Mouse (Mus musculus): ENCODE results near the gene Arl6ip5. TPM values are rescaled to one million over a fixed set of nuclear protein-coding genes. Genes with fewer than 3 reads are reported as not detected.

Arl6ip5 gene
- 182 TPM for total RNA-seq (2023)

GRCm38 (mm10) chr6:97210191-97210961, at the start of gene Arl6ip5:
Gene Arl6ip5, plus strand, starts transcription at chr6:97210689.

GRCm38 (mm10) chr6:97178491-97179366, 31.8 kb upstream of the Arl6ip5 start, which contains the start of gene Tmf1:
Gene Tmf1, minus strand, starts transcription at chr6:97179122.

DNA sequence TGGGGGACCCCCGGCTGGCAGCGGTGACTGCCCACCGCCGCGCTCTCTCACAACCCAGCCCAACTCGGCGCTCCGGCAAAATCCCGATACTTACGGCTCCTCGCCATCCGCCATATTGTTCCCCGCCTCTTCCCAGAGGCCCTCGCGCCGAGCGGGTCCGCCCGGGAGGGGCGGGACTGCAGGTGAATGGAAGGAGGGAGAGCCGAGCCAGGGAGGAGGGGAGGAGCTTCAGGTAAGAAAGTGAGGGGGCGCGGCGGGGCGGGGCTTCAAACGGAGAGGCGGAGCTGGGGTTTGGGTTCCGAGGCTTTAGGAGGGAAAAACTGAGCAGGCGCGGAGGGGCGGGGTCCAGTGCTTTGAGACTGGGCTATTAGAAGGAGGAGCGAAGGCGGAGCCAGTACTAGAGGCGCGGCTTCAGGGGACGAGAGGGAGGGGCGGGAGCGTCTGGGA, 5.0 kb upstream of the Arl6ip5 start, which contains the start of gene Uba3:
Uba3 (minus strand) TSS at position 209 of the 447 bp plus-strand sequence.

GRCm38 (mm10) chr6:97252711-97253221, 42.3 kb downstream of the Arl6ip5 start, which contains the start of gene Lmod3:
Gene Lmod3, minus strand, starts transcription at chr6:97252759.

Other genes starting within 250 kb of the Arl6ip5 start
- gene Fam19a4, start 150.3 kb upstream of the Arl6ip5 start, total RNA-seq (2023) = not detected
- gene Eogt, start 61.5 kb upstream of the Arl6ip5 start, total RNA-seq (2023) = 9.7 TPM
- gene Tmf1, start 31.6 kb upstream of the Arl6ip5 start, total RNA-seq (2023) = 51.3 TPM
- 44.1 TPM for gene Uba3, start 5.0 kb upstream of the Arl6ip5 start, total RNA-seq (2023)
- not detected for gene Lmod3, start 42.1 kb downstream of the Arl6ip5 start, total RNA-seq (2023)

Measured in CD8-positive naive resting alpha-beta T cell, adult 57 days (primary cell).